Mouse (Mus musculus) limb, embryonic 12.5 days (tissue): ENCODE data around the gene Capg. TPM values are rescaled to one million over a fixed set of nuclear protein-coding genes. Genes with fewer than 3 reads are reported as not detected.
A peak's percentile ranks its signal among the peaks of the same experiment; 100 is the strongest.

Source experiments
- ATAC-seq: fragments of 200-750 bp; cut with Nextera tagmentation; 2 replicates; pipeline ENCODE4 v1.8.0; 2017; ENCODE audit warnings: low read depth, moderate TSS enrichment; ENCODE audit not compliant: insufficient number of reproducible peaks, insufficient read depth, low FRiP score, low TSS enrichment
- H3K27ac ChIP-seq: fragments of 300-500 bp; sonication (generic); 2 replicates; pipeline ENCODE4 v1.5.1; 2016; ENCODE audit warnings: mild to moderate bottlenecking, moderate library complexity
- H3K27me3 ChIP-seq: fragments of 300-500 bp; sonication (generic); 2 replicates; pipeline ENCODE4 v1.6.1; 2016; ENCODE audit warnings: mild to moderate bottlenecking, moderate library complexity
- H3K36me3 ChIP-seq: fragments of 300-500 bp; sonication (generic); 2 replicates; pipeline ENCODE4 v1.6.1; 2016; ENCODE audit warnings: mild to moderate bottlenecking, moderate library complexity
- H3K4me1 ChIP-seq: fragments of 300-500 bp; sonication (generic); replicated peaks from 2 replicates; pipeline ENCODE4 v1.6.1; 2016
- H3K4me2 ChIP-seq: fragments of 300-500 bp; sonication (generic); 2 replicates; pipeline ENCODE4 v1.6.1; 2016; ENCODE audit warnings: mild to moderate bottlenecking, moderate library complexity
- H3K4me3 ChIP-seq: fragments of 300-500 bp; sonication (generic); replicated peaks from 2 replicates; pipeline ENCODE4 v1.5.1; 2016; ENCODE audit warnings: mild to moderate bottlenecking
- H3K9ac ChIP-seq: fragments of 300-500 bp; sonication (generic); replicated peaks from 2 replicates; pipeline ENCODE4 v1.6.1; 2016; ENCODE audit warnings: mild to moderate bottlenecking, moderate library complexity
- H3K9me3 ChIP-seq: fragments of 300-500 bp; sonication (generic); 2 replicates; pipeline ENCODE4 v1.6.1; 2016; ENCODE audit warnings: mild to moderate bottlenecking, moderate library complexity
- WGBS: fragments of 180-500 bp; shearing (Covaris S2); methylation state at CpG from one replicate; pipeline ENCODE4 v1.1.7; 2016; 5-methylcytosine and 5-hydroxymethylcytosine counted together
- polyA plus RNA-seq: library from polyadenylated mRNA; unstranded; fragments of >200 nt; fragmentation: Nextera tagmentation; extraction: Ambion mirVana; gene quantifications from 2 replicates; pipeline ENCODE4 v1.2.1, GENCODE M21; 2016

Capg gene
- polyA plus RNA-seq, 1 experiment from 2014 or later, result 27.4 TPM

GRCm38 (mm10) chr6:72597083-72597874 lies 53.1 kb downstream of the Capg start:
- H3K9me3 ChIP-seq, result no peaks in the 10 kb centered on the region
- no peaks in the 10 kb centered on the region for H3K36me3 ChIP-seq
- 44% methylated on average over 13 of the region's 13 CpGs for WGBS
- H3K4me2 ChIP-seq, result peak overlapping the region; percentile 71
- peaks cover 17% of the 10 kb centered on the region for H3K4me1 ChIP-seq
- no peaks in the 10 kb centered on the region for H3K27me3 ChIP-seq
- H3K4me3 ChIP-seq, result peak overlapping the region; percentile 63
- no peak for ATAC-seq
- H3K9ac ChIP-seq, result peak overlapping the region; percentile 61
- no peak overlapping the region for H3K27ac ChIP-seq

- peaks cover 17% of the 10 kb centered on the region for H3K4me1 ChIP-seq
- peak within 1 kb of the TSS; percentile 72 for H3K9ac ChIP-seq
- no peaks in the 10 kb centered on the region for H3K27me3 ChIP-seq
- 0 out of 2 replicates have a peak, but pooled peaks cover under 1% of the 10 kb centered on the region for H3K36me3 ChIP-seq
- peak within 1 kb of the TSS; percentile 63 for H3K4me3 ChIP-seq
- 1% methylated on average over 38 of the region's 38 CpGs for WGBS
- H3K4me2 ChIP-seq, result peak within 1 kb of the TSS; percentile 71
- no peaks in the 10 kb centered on the region for H3K9me3 ChIP-seq
- ATAC-seq, result peak; percentile 90
- H3K27ac ChIP-seq, result peak within 1 kb of the TSS; percentile 79
Observed at GRCm38 (mm10) chr6:72597956-72598753, 54.0 kb downstream of the Capg start, which contains the start of the genes Elmod3 and Retsat. TSS of gene Elmod3 (minus strand) at chr6:72598413. TSS of gene Retsat (plus strand) at chr6:72598475.

GRCm38 (mm10) chr6:72598791-72599557 lies 54.8 kb downstream of the Capg start:
- peak overlapping the region; percentile 71 for H3K4me2 ChIP-seq
- H3K4me1 ChIP-seq, result peaks cover 17% of the 10 kb centered on the region
- peak overlapping the region; percentile 79 for H3K27ac ChIP-seq
- WGBS, result 44% methylated on average over 12 of the region's 12 CpGs
- no peaks in the 10 kb centered on the region for H3K9me3 ChIP-seq
- no peaks in the 10 kb centered on the region for H3K27me3 ChIP-seq
- peaks cover 8% of the 10 kb centered on the region for H3K36me3 ChIP-seq
- peak overlapping the region; percentile 72 for H3K9ac ChIP-seq
- ATAC-seq, result 0 out of 2 replicates have a peak, but pooled peaks have one; percentile 12
- peak overlapping the region; percentile 63 for H3K4me3 ChIP-seq

- no peaks in the 10 kb centered on the region for H3K27me3 ChIP-seq
- no peak for ATAC-seq
- H3K4me3 ChIP-seq, result no peak overlapping the region
- no peak overlapping the region for H3K4me2 ChIP-seq
- 75% methylated on average over 6 of the region's 6 CpGs for WGBS
- no peak overlapping the region for H3K9ac ChIP-seq
- H3K36me3 ChIP-seq, result peaks cover 21% of the 10 kb centered on the region
- H3K9me3 ChIP-seq, result no peaks in the 10 kb centered on the region
- no peak overlapping the region for H3K27ac ChIP-seq
- H3K4me1 ChIP-seq, result peaks cover 17% of the 10 kb centered on the region
Observed at GRCm38 (mm10) chr6:72600216-72600615, 56.0 kb downstream of the Capg start.

GRCm38 (mm10) chr6:72600771-72601170 lies 56.6 kb downstream of the Capg start:
- H3K36me3 ChIP-seq, result peaks cover 26% of the 10 kb centered on the region

GRCm38 (mm10) chr6:72601732-72602131 lies 57.5 kb downstream of the Capg start:
- Histone ChIP-seq H3K9me3 (no peaks in the 10 kb centered on the region), H3K36me3 (peaks cover 36% of the 10 kb centered on the region), H3K9ac (no peak overlapping the region), H3K4me1 (peaks cover 17% of the 10 kb centered on the region), H3K4me2 (no peak overlapping the region), H3K27ac (no peak overlapping the region), H3K27me3 (no peaks in the 10 kb centered on the region), H3K4me3 (no peak overlapping the region)
- 55% methylated on average over 1 of the region's 1 CpGs for WGBS
- ATAC-seq, result no peak

More at GRCm38 (mm10) chr6:72600771-72601170, 56.6 kb downstream of the Capg start:
- WGBS, result 86% methylated on average over 12 of the region's 12 CpGs
- Histone ChIP-seq H3K4me1 (peaks cover 17% of the 10 kb centered on the region), H3K27ac (no peak overlapping the region), H3K9me3 (no peaks in the 10 kb centered on the region), H3K27me3 (no peaks in the 10 kb centered on the region), H3K4me3 (no peak overlapping the region), H3K9ac (no peak overlapping the region), H3K4me2 (no peak overlapping the region)
- ATAC-seq, result no peak

GRCm38 (mm10) chr6:72604066-72604465 lies 59.9 kb downstream of the Capg start:
- no peak overlapping the region for H3K4me3 ChIP-seq
- H3K36me3 ChIP-seq, result peaks cover 52% of the 10 kb centered on the region
- WGBS, result 84% methylated on average over 2 of the region's 2 CpGs

GRCm38 (mm10) chr6:72607060-72607459 lies 62.9 kb downstream of the Capg start:
- peaks cover 81% of the 10 kb centered on the region for H3K36me3 ChIP-seq
- ATAC-seq, result no peak
- no peak overlapping the region for H3K4me3 ChIP-seq
- H3K27me3 ChIP-seq, result no peaks in the 10 kb centered on the region
- H3K4me2 ChIP-seq, result no peak overlapping the region
- no peaks in the 10 kb centered on the region for H3K9me3 ChIP-seq
- no peak overlapping the region for H3K27ac ChIP-seq
- 90% methylated on average over 4 of the region's 4 CpGs for WGBS
- H3K9ac ChIP-seq, result no peak overlapping the region
- H3K4me1 ChIP-seq, result no peaks in the 10 kb centered on the region

More at GRCm38 (mm10) chr6:72604066-72604465, 59.9 kb downstream of the Capg start:
- H3K4me1 ChIP-seq, result peaks cover 3% of the 10 kb centered on the region
- H3K9me3 ChIP-seq, result no peaks in the 10 kb centered on the region
- H3K27me3 ChIP-seq, result no peaks in the 10 kb centered on the region
- H3K9ac ChIP-seq, result no peak overlapping the region
- H3K4me2 ChIP-seq, result no peak overlapping the region
- no peak overlapping the region for H3K27ac ChIP-seq
- no peak for ATAC-seq

GRCm38 (mm10) chr6:72607676-72608075 lies 63.5 kb downstream of the Capg start:
- Histone ChIP-seq H3K9me3 (no peaks in the 10 kb centered on the region), H3K4me2 (no peak overlapping the region), H3K9ac (no peak overlapping the region), H3K4me1 (no peaks in the 10 kb centered on the region), H3K4me3 (no peak overlapping the region), H3K36me3 (peaks cover 81% of the 10 kb centered on the region), H3K27ac (no peak overlapping the region), H3K27me3 (no peaks in the 10 kb centered on the region)
- WGBS, result 85% methylated on average over 5 of the region's 5 CpGs
- no peak for ATAC-seq

- Histone ChIP-seq H3K4me2 (no peak overlapping the region), H3K27ac (no peak overlapping the region), H3K27me3 (no peaks in the 10 kb centered on the region), H3K9me3 (no peaks in the 10 kb centered on the region), H3K9ac (no peak overlapping the region), H3K4me3 (no peak overlapping the region), H3K36me3 (peaks cover 85% of the 10 kb centered on the region), H3K4me1 (no peaks in the 10 kb centered on the region; the same call in 1 of the 2 replicates)
- no peak for ATAC-seq
- 90% methylated on average over 4 of the region's 4 CpGs for WGBS
Observed at GRCm38 (mm10) chr6:72608662-72609184, 64.5 kb downstream of the Capg start.
